Mouse (Mus musculus): Measurements from ENCODE around the gene Ttc41.
"Not testable (repeated sequence)": the region's sequence is repeated elsewhere in the genome, so short reads cannot be mapped to it uniquely, and the experiment has no call there.

Ttc41 gene

GRCm38 (mm10) chr10:86705318-86705921 lies at the start of gene Ttc41, which contains the start of gene Hsp90b1:
Gene Ttc41, plus strand, starts transcription at chr10:86705811.
Gene Hsp90b1, minus strand, starts transcription at chr10:86705509.
- peak; percentile 95 for DNase-seq (ENCODE audit: low read depth, low spot score)

GRCm38 (mm10) chr10:86670550-86670949 lies 35.1 kb upstream of the Ttc41 start:
- DNase-seq (ENCODE audit: low read depth, low spot score) = not testable (repeated sequence)

DNA sequence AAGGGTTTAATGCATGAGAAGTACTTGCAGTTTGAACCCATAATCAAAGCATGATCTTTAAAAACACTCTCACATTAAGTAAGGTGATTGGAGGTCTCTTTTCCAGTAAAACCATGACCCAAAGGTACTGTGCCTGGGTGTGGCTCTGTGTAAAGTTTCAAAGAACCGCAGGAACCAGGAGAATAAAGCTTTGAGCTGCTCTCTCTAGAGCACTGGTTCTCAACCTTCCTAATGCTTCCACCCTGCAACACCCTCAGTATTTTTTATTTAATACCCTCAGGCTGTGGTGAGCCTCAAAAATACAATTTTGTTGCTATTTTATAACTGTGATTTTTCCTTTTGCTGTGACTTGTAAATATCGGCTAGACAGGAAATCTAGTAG lies 20.8 kb upstream of the Ttc41 start:
- not testable (repeated sequence) for DNase-seq (ENCODE audit: low read depth, low spot score)

GRCm38 (mm10) chr10:86685179-86686016 lies 20.2 kb upstream of the Ttc41 start:
- DNase-seq (ENCODE audit: low read depth, low spot score) = not testable (repeated sequence)

GRCm38 (mm10) chr10:86686017-86686360 lies 19.6 kb upstream of the Ttc41 start:
- not testable (repeated sequence) for DNase-seq (ENCODE audit: low read depth, low spot score)

DNA sequence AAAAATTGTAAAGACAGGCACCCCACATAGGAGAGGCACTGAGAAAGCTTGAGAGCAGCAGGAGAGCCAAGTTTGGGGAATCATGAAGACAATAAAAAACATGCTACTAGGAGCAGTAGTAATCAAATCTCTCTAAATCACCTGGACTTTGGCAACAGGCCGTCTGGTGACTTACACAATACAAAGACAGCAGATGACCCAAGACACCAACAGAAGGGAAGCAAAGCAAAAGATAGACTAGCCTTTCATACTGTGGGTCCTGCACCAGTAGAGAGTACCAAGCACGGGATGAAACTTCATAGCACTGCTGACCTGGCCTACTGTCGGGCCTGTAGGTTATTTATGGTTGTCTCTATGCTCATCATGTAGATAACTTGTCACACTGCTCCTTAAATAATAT lies 5.4 kb upstream of the Ttc41 start:
- DNase-seq (ENCODE audit: low read depth, low spot score) = no peak

- no peak for DNase-seq (ENCODE audit: low read depth, low spot score)
Observed at GRCm38 (mm10) chr10:86700973-86701372, 4.6 kb upstream of the Ttc41 start.

DNA sequence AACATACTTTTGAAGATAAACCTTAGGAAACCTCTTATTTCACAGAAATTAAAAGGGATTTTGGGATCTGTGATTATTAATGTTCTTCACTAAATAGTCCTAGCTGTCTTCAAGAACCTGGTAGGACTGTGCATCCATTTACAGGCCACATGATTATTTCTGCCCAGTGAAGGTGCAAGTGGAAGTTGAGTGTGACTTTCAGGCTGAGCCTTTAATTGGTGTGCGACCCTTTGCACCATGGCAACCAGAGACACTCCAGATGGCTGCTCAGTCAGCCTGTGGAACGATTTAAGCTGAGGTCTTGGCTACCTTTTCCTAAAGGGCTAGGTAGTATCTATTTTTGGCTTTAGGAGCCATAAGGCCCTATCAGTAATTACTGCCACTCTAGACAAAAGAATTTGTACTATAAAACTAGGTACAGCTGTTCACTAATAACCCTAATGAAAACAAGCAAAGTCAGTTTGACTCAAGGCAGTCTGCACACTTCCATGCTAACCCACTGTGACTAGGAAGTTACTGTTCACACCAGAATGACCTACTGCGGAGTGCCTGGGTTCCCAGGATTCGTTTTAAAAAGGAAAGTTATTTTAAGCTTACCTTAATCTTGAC lies 3.2 kb upstream of the Ttc41 start:
- DNase-seq (ENCODE audit: low read depth, low spot score) = no peak

- no peak for DNase-seq (ENCODE audit: low read depth, low spot score)
Observed at GRCm38 (mm10) chr10:86703375-86703774, 2.2 kb upstream of the Ttc41 start.

- no peak for DNase-seq (ENCODE audit: low read depth, low spot score)
Observed at GRCm38 (mm10) chr10:86704141-86704540, 1.5 kb upstream of the Ttc41 start.

GRCm38 (mm10) chr10:86704589-86705191 lies 921 bp upstream of the Ttc41 start:
- peak; percentile 27 for DNase-seq (ENCODE audit: low read depth, low spot score)

- peak; percentile 88 for DNase-seq (ENCODE audit: low read depth, low spot score)
Observed at GRCm38 (mm10) chr10:86705922-86706752, 526 bp downstream of the Ttc41 start.

DNA sequence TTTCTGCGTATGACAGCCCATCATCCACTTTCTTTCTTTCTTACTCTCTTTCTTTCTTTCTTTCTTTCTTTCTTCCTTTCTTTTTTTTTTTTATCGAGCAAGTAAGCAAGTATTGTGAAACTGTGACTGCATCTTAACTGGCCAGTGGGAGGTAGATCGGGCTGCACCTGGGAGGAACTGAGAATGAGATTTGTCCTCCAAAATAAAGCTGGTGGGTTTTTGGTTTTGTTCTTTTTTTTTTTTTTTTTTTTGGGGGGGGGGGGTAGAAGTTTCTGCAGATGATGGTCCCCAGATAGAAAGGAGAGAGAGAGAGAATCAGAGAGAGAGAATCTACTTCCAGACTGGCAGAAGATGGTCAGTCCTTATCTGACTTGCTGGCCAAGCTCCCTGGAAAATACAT lies 1.5 kb downstream of the Ttc41 start:
- no peak for DNase-seq (ENCODE audit: low read depth, low spot score)

DNA sequence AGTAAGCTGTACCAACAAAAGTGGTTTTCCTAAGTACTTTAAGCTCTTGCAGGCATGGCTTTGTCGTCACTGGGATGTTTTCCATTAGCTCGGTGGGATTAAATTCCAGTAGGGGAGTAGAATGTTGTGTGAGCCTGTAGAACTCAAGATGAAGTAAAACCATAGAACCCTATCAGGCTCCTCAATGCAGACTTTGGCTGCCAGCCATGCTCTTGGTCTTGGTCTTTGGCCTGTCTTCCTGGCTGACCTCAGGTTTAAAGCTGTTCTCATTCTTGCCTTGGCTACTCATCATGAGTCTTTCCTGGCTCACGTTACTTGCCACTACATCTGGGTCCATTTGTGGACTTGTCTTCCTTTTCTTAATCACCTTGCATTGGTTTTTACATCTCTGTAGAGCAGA lies 6.5 kb downstream of the Ttc41 start:
- DNase-seq (ENCODE audit: low read depth, low spot score) = no peak

- no peak for DNase-seq (ENCODE audit: low read depth, low spot score)
Observed at GRCm38 (mm10) chr10:86727548-86727980, 22.0 kb downstream of the Ttc41 start.

GRCm38 (mm10) chr10:86728176-86728575 lies 22.6 kb downstream of the Ttc41 start:
- no peak for DNase-seq (ENCODE audit: low read depth, low spot score)

- DNase-seq (ENCODE audit: low read depth, low spot score) = peak; percentile 48
Observed at GRCm38 (mm10) chr10:86730823-86731499, 25.4 kb downstream of the Ttc41 start.

- no peak for DNase-seq (ENCODE audit: low read depth, low spot score)
Observed at GRCm38 (mm10) chr10:86731500-86731863, 25.9 kb downstream of the Ttc41 start.

DNA sequence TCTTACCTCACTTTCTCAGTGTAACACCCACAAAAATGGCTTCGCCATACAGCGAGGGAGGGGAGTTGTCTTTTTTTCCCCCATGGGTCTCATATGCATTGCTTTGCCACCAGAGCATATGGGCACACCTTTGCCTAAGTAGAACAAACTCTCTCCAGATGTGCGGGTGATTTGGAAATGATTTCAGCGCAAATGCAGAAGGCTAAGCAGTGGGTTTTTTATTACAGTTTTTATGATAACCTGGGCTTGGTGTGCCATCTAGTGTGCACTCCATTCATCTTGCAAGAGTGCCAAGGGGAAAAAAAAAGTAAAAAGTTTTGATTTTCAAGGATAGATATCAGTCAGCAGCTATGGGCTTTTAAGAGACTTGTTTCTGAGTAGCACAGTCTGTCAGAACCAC lies 29.4 kb downstream of the Ttc41 start:
- DNase-seq (ENCODE audit: low read depth, low spot score) = no peak

DNA sequence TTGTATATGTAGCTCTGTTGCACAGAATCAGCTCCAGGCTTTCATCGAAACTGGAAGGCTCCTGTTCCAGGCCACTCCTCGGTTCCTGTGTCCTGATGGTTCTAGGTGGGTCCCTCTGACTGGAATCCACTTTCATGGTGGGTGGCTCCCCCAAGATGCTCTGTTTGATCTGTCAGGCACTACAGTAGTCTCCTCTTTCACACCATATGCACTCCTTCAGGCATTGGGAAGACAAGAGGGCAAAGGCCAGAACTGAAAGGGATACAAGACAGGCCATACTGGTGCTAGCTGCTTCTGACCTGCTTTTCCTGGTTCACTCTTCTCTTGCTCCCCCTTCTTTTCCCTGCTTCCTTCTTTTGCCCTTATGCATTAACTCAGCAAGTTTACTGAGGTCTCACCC lies 37.3 kb downstream of the Ttc41 start:
- DNase-seq (ENCODE audit: low read depth, low spot score) = no peak

DNA sequence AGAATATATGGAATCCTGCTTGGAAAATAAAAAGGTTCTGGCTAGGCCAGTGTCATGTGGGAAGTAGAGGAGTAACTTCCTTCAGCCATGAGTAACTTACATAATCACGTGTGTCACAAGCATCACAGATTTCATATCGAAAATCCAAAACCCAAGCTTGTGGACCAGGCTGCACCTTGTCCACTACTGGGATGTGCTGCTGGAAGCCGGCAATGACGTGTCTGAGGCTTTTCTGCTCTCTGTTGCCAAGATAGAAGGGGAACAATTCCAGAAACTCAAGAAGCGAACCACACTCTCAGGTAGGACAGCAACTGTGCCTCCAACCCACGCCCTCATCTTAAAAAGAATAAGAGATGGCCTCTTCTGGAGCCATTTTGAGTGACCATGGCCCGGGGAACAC lies 38.7 kb downstream of the Ttc41 start:
- no peak for DNase-seq (ENCODE audit: low read depth, low spot score)
